Mouse (Mus musculus) hindbrain, embryonic 10.5 days (tissue): ENCODE data around the gene Pcid2. TPM values are rescaled to one million over a fixed set of nuclear protein-coding genes. Genes with fewer than 3 reads are reported as not detected.
A peak's percentile ranks its signal among the peaks of the same experiment; 100 is the strongest.

Experiments used
- DNase-seq: peaks from one replicate; pipeline ENCODE4 v3.0.0-alpha.2; 2017; ENCODE audit warnings: low spot score
- H3K27ac ChIP-seq: fragments of 300-500 bp; sonication (generic); 2 replicates; pipeline ENCODE4 v1.5.1; 2016; ENCODE audit warnings: mild to moderate bottlenecking, moderate library complexity
- H3K27me3 ChIP-seq: fragments of 300-500 bp; sonication (generic); 2 replicates; pipeline ENCODE4 v1.6.1; 2016; ENCODE audit warnings: mild to moderate bottlenecking; ENCODE audit not compliant: poor library complexity, insufficient read depth, severe bottlenecking
- H3K36me3 ChIP-seq: fragments of 300-500 bp; sonication (generic); 2 replicates; pipeline ENCODE4 v1.6.1; 2016; ENCODE audit warnings: mild to moderate bottlenecking, moderate library complexity
- H3K4me1 ChIP-seq: fragments of 300-500 bp; sonication (generic); replicated peaks from 2 replicates; pipeline ENCODE4 v1.6.1; 2016; ENCODE audit warnings: mild to moderate bottlenecking
- H3K4me3 ChIP-seq: fragments of 300-500 bp; sonication (generic); 2 replicates; pipeline ENCODE4 v1.5.1; 2016; ENCODE audit warnings: mild to moderate bottlenecking, moderate library complexity
- H3K9me3 ChIP-seq: fragments of 300-500 bp; sonication (generic); 2 replicates; pipeline ENCODE4 v1.6.1; 2016; ENCODE audit warnings: mild to moderate bottlenecking, moderate library complexity
- WGBS: fragments of 180-500 bp; shearing (Covaris S2); methylation state at CpG from one replicate; pipeline ENCODE4 v1.1.7; 2016; 5-methylcytosine and 5-hydroxymethylcytosine counted together
- polyA plus RNA-seq: library from polyadenylated mRNA; unstranded; fragments of >200 nt; fragmentation: Nextera tagmentation; extraction: Ambion mirVana; gene quantifications from 2 replicates; pipeline ENCODE4 v1.2.1, GENCODE M21; 2016

Pcid2 gene
- polyA plus RNA-seq, 1 experiment from 2014 or later = 63.5 TPM

GRCm38 (mm10) chr8:13060441-13061150, 44.7 kb downstream of the Pcid2 start, which contains the start of gene Proz:
Gene Proz, plus strand, starts transcription at chr8:13060914.
- Histone ChIP-seq H3K27ac (no peak within 1 kb of the TSS), H3K4me3 (no peak within 1 kb of the TSS), H3K27me3 (no peaks in the 10 kb centered on the region), H3K9me3 (no peaks in the 10 kb centered on the region), H3K4me1 (no peaks in the 10 kb centered on the region), H3K36me3 (no peaks in the 10 kb centered on the region)
- DNase-seq = no peak
- 81% methylated on average over 17 of the region's 17 CpGs for WGBS

GRCm38 (mm10) chr8:13057351-13057750, 47.9 kb downstream of the Pcid2 start:
- no peak overlapping the region for H3K4me3 ChIP-seq
- no peaks in the 10 kb centered on the region for H3K9me3 ChIP-seq
- H3K27me3 ChIP-seq = 0 out of 2 replicates have a peak, but pooled peaks cover 4% of the 10 kb centered on the region
- 84% methylated on average over 4 of the region's 4 CpGs for WGBS
- H3K36me3 ChIP-seq = no peaks in the 10 kb centered on the region
- no peak overlapping the region for H3K27ac ChIP-seq
- no peaks in the 10 kb centered on the region for H3K4me1 ChIP-seq
- no peak for DNase-seq

GRCm38 (mm10) chr8:13050550-13050949, 54.7 kb downstream of the Pcid2 start:
- Histone ChIP-seq H3K36me3 (no peaks in the 10 kb centered on the region), H3K27me3 (0 out of 2 replicates have a peak, but pooled peaks cover 6% of the 10 kb centered on the region), H3K9me3 (no peaks in the 10 kb centered on the region), H3K4me1 (no peaks in the 10 kb centered on the region), H3K27ac (no peak overlapping the region), H3K4me3 (no peak overlapping the region)
- 72% methylated on average over 10 of the region's 10 CpGs for WGBS
- no peak for DNase-seq

- Histone ChIP-seq H3K9me3 (no peaks in the 10 kb centered on the region), H3K4me1 (no peaks in the 10 kb centered on the region), H3K36me3 (no peaks in the 10 kb centered on the region), H3K27me3 (0 out of 2 replicates have a peak, but pooled peaks cover 2% of the 10 kb centered on the region), H3K27ac (no peak overlapping the region), H3K4me3 (no peak overlapping the region)
- WGBS = 61% methylated on average over 5 of the region's 5 CpGs
- no peak for DNase-seq
Measured at GRCm38 (mm10) chr8:13047652-13048051, 57.6 kb downstream of the Pcid2 start.

- no peak overlapping the region for H3K4me3 ChIP-seq
- 89% methylated on average over 4 of the region's 4 CpGs for WGBS
- H3K36me3 ChIP-seq = no peaks in the 10 kb centered on the region
- no peaks in the 10 kb centered on the region for H3K27me3 ChIP-seq
- H3K9me3 ChIP-seq = no peaks in the 10 kb centered on the region
- DNase-seq = no peak
- no peak overlapping the region for H3K27ac ChIP-seq
- H3K4me1 ChIP-seq = peaks cover 31% of the 10 kb centered on the region
Measured at GRCm38 (mm10) chr8:13041459-13041858, 63.8 kb downstream of the Pcid2 start.

GRCm38 (mm10) chr8:13039054-13039453, 66.2 kb downstream of the Pcid2 start:
- peaks cover 32% of the 10 kb centered on the region for H3K4me1 ChIP-seq
- no peaks in the 10 kb centered on the region for H3K9me3 ChIP-seq
- no peaks in the 10 kb centered on the region for H3K27me3 ChIP-seq
- 83% methylated on average over 6 of the region's 6 CpGs for WGBS
- no peaks in the 10 kb centered on the region for H3K36me3 ChIP-seq
- no peak overlapping the region; the same call in 1 of the 2 replicates for H3K27ac ChIP-seq
- no peak overlapping the region for H3K4me3 ChIP-seq
- no peak for DNase-seq

- DNase-seq = peak; percentile 19
- no peak overlapping the region for H3K4me3 ChIP-seq
- peaks cover 32% of the 10 kb centered on the region for H3K4me1 ChIP-seq
- peak overlapping the region; percentile 72 for H3K27ac ChIP-seq
- no peaks in the 10 kb centered on the region for H3K9me3 ChIP-seq
- no peaks in the 10 kb centered on the region for H3K36me3 ChIP-seq
- 25% methylated on average over 5 of the region's 5 CpGs for WGBS
- no peaks in the 10 kb centered on the region for H3K27me3 ChIP-seq
Measured at GRCm38 (mm10) chr8:13037569-13037968, 67.7 kb downstream of the Pcid2 start.

- no peaks in the 10 kb centered on the region for H3K27me3 ChIP-seq
- no peaks in the 10 kb centered on the region for H3K9me3 ChIP-seq
- peaks cover 32% of the 10 kb centered on the region for H3K4me1 ChIP-seq
- no peaks in the 10 kb centered on the region for H3K36me3 ChIP-seq
- WGBS = 74% methylated on average over 7 of the region's 7 CpGs
- no peak for DNase-seq
- H3K27ac ChIP-seq = peak within 1 kb of the TSS; percentile 72
- no peak within 1 kb of the TSS for H3K4me3 ChIP-seq
Measured at GRCm38 (mm10) chr8:13037015-13037414, 68.2 kb downstream of the Pcid2 start, which contains the start of gene F10. Gene F10, plus strand, starts transcription at chr8:13037308.

GRCm38 (mm10) chr8:13036346-13036812, 68.9 kb downstream of the Pcid2 start:
- H3K4me1 ChIP-seq = peaks cover 32% of the 10 kb centered on the region
- H3K27ac ChIP-seq = no peak overlapping the region
- H3K9me3 ChIP-seq = no peaks in the 10 kb centered on the region
- no peaks in the 10 kb centered on the region for H3K36me3 ChIP-seq
- 93% methylated on average over 10 of the region's 10 CpGs for WGBS
- H3K4me3 ChIP-seq = no peak overlapping the region
- H3K27me3 ChIP-seq = no peaks in the 10 kb centered on the region
- DNase-seq = no peak

- Histone ChIP-seq H3K27ac (no peak overlapping the region), H3K4me1 (peaks cover 14% of the 10 kb centered on the region), H3K36me3 (no peaks in the 10 kb centered on the region), H3K9me3 (no peaks in the 10 kb centered on the region), H3K4me3 (no peak overlapping the region), H3K27me3 (no peaks in the 10 kb centered on the region)
- WGBS = 80% methylated on average over 5 of the region's 5 CpGs
- DNase-seq = no peak
Measured at GRCm38 (mm10) chr8:13028482-13028881, 76.8 kb downstream of the Pcid2 start.

GRCm38 (mm10) chr8:13027615-13028014, 77.6 kb downstream of the Pcid2 start:
- WGBS = 89% methylated on average over 5 of the region's 5 CpGs
- Histone ChIP-seq H3K27me3 (no peaks in the 10 kb centered on the region), H3K9me3 (no peaks in the 10 kb centered on the region), H3K36me3 (no peaks in the 10 kb centered on the region), H3K4me3 (no peak overlapping the region), H3K4me1 (peaks cover 14% of the 10 kb centered on the region), H3K27ac (no peak overlapping the region)
- no peak for DNase-seq
